Mouse (Mus musculus) frontal cortex, postnatal 25 days (tissue): ENCODE data around the gene Gpr146.

Experiments
- DNase-seq, 2 experiments: peaks; one replicate each; pipeline ENCODE4 v3.0.0; 2022; ENCODE audit warnings: low spot score in 2 of 2

The Gpr146 gene

GRCm38 (mm10) chr5:139358653-139359052 is 18.8 kb upstream of the Gpr146 start:
- no peak for DNase-seq

GRCm38 (mm10) chr5:139359244-139359643 is 18.3 kb upstream of the Gpr146 start:
- DNase-seq: no peak

GRCm38 (mm10) chr5:139363858-139364257 is 13.6 kb upstream of the Gpr146 start:
- DNase-seq: no peak

GRCm38 (mm10) chr5:139364260-139364910 is 13.1 kb upstream of the Gpr146 start:
- peak; percentile 95 to 99 for DNase-seq

- DNase-seq: no peak
Observed at GRCm38 (mm10) chr5:139364911-139365571, 12.5 kb upstream of the Gpr146 start.

GRCm38 (mm10) chr5:139365827-139366226 is 11.7 kb upstream of the Gpr146 start:
- DNase-seq: no peak

GRCm38 (mm10) chr5:139366484-139366883 is 11.0 kb upstream of the Gpr146 start:
- DNase-seq: no peak

GRCm38 (mm10) chr5:139367884-139368458 is 9.5 kb upstream of the Gpr146 start:
- no peak for DNase-seq

- DNase-seq: no peak
Observed at GRCm38 (mm10) chr5:139368638-139369320, 8.7 kb upstream of the Gpr146 start.

- no peak for DNase-seq
Observed at GRCm38 (mm10) chr5:139370336-139370735, 7.2 kb upstream of the Gpr146 start.

GRCm38 (mm10) chr5:139371118-139371517 is 6.4 kb upstream of the Gpr146 start:
- DNase-seq: no peak

- DNase-seq: peak; percentile 78
Observed at GRCm38 (mm10) chr5:139371631-139372401, 5.7 kb upstream of the Gpr146 start.

- DNase-seq: no peak
Observed at GRCm38 (mm10) chr5:139373126-139373525, 4.4 kb upstream of the Gpr146 start.

- no peak for DNase-seq
Observed at GRCm38 (mm10) chr5:139373889-139374444, 3.5 kb upstream of the Gpr146 start.

GRCm38 (mm10) chr5:139374841-139375240 is 2.7 kb upstream of the Gpr146 start:
- DNase-seq: no peak

- no peak for DNase-seq
Observed at GRCm38 (mm10) chr5:139378271-139378556, 717 bp downstream of the Gpr146 start.

- no peak for DNase-seq
Observed at GRCm38 (mm10) chr5:139378986-139379629, 1.6 kb downstream of the Gpr146 start.

GRCm38 (mm10) chr5:139379771-139380384 is 2.4 kb downstream of the Gpr146 start:
- DNase-seq: no peak

- peak; percentile 53 to 72 for DNase-seq
Observed at GRCm38 (mm10) chr5:139380385-139381248, 3.1 kb downstream of the Gpr146 start.
